Mouse (Mus musculus) layer of hippocampus, postnatal 25 days (tissue): ENCODE data around the gene Olfr586. TPM values are rescaled to one million over a fixed set of nuclear protein-coding genes. Genes with fewer than 3 reads are reported as not detected.

Experiments
- DNase-seq, 2 experiments: peaks; one replicate each; pipeline ENCODE4 v3.0.0; 2022; ENCODE audit warnings: mixed read lengths in 2 of 2, low spot score in 1 of 2; ENCODE audit errors: extremely low spot score in 1 of 2
- total RNA-seq, 2 experiments: library from RNA; stranded (reverse); gene quantifications; 2 replicates each; pipeline ENCODE4 v1.2.3; 2021

Olfr586 gene
- not detected for total RNA-seq

DNA sequence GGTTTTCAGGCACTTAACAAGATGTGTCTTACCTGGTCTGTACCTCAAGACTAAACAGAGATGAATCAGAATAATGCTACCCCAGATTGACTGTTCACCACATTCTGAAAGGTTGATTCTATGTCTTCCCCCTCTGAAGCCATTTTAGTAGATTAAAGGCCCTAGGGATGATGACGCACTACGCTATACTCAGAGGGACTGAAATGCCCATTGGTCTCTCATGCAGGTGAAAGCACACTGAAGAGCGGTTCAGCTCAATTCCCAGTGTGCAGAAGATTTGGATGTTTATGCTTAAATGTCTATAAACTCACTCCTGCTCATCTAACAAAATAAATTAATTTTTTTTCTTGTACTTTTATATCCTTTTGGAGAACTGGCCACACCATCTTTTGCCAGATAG, at the start of gene Olfr586:
Olfr586 (minus strand) TSS at position 101 of the 400 bp plus-strand sequence.
- DNase-seq = no peak

DNA sequence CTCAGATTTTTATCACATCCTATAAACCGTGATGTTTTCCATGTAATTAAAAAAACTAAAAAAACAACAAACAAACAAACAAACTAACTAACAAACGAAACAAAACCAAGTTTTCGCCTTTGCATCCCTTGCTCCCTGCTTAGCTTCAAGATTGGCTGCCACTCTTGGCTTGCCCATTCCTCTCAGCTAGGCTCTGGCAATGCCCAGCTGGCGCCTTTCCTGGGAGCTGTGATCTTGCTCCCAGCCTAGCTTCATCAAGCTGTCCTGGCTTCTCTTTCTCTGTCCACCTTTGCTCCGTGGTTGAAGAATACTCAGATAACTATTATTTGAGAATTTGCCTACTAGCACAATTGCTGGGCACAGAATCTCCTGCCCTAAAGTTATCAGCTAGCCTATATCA, 44.3 kb upstream of the Olfr586 start:
- no peak for DNase-seq

DNA sequence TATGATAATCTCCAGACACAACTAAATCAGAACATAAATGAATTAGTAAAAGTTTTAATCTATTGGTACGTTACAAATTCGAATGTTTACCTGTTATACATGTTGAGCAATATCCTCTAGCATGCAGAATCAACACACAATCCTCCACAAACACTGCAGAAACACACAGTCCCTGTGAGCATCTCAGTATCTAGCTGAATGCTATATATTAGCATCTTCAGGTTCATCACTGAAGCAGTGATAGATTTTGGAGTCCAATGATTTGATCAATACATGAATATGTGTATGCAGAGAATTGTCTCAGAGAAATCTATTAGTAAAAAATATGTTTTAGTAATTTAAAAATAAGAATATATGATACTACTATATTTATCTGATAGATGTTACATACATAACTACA, 30.8 kb upstream of the Olfr586 start, which contains the start of gene Olfr589:
Olfr589 (minus strand) TSS at position 101 of the 400 bp plus-strand sequence.
- DNase-seq = no peak

DNA sequence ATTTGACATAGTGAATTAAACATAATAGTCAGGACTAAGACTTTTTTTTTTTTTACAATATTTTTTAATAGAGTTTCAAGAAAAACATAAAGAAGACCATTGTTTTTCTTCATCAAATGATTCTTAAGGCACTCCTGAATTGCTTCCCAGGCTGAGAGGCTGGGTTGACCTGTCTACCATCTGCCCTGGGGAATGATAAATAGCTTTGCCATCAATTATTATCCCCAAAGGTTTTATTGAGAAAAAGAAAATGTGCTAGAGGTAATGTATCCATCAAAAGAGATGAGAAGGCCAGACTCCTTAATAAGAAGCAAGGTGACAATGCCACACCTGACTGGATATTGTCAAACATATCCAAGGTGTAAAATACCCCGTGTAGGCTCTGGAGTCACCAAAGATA, 15.1 kb upstream of the Olfr586 start, which contains the start of gene Olfr588-ps1:
Olfr588-ps1 (plus strand) TSS at position 301 of the 400 bp plus-strand sequence.
- no peak for DNase-seq

DNA sequence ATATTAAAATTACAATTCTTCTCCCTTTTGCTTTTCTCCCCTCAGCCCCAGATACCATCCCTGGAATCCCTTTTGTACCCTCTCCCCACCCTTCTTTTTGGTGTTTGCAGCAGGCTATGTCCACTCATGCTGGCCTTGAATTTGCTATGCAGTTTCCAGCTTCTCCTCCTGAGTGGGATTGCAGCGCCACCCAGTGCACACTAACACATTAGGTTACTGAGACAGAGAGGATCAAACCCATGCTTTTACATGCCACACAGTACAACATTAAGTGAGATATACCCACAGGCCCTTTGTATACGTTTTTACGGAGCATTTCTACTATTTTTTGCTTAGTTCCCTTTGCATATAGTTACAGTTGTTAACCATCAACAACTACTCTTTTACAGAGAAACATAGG, 6.0 kb downstream of the Olfr586 start:
- DNase-seq = no peak

DNA sequence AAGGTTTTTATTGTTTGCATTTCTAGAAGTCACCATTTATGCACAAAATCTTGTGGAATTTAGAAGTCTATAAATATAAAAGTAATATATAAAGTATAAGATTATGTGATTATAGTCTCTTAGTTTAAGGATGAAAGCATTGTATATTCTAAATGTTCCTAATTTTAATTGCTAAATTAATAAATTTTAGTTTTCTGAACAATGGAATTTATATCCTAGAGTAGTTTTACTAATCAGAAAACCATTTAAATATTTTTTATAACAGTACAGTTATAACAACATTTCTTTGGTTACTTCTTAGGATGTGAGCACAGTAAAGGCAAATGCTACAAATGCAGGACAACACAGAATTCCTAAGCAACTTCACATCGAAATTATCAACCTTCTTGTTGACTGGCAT, 28.0 kb downstream of the Olfr586 start, which contains the start of gene Olfr585:
Olfr585 (plus strand) TSS at position 301 of the 400 bp plus-strand sequence.
- no peak for DNase-seq

DNA sequence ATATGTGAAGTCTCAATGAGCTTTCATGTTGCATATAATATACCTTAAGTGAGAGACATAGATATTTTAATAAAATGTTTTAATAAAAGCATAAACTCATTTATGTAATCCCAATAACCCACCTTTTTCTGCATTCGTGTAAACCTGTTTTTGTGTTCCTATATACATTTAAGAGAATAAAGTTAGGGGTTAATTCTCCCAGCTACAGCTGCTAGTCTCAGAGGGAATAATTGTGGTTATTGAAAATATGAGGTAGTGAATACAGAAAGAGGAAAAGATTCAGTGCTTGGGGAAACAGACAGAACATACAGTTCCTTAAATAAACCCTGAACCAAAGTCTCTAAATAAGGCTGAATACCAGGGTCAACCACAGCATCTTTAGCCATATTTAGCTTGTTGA, 43.9 kb downstream of the Olfr586 start, which contains the start of gene Olfr584:
Olfr584 (plus strand) TSS at position 301 of the 400 bp plus-strand sequence.
- no peak for DNase-seq

Other genes with a start within 250 kb of the Olfr586 start
- gene Olfr568, start 248.5 kb downstream of the Olfr586 start, total RNA-seq = not detected
- not detected for gene Olfr569, start 234.8 kb downstream of the Olfr586 start, total RNA-seq
- gene Olfr570, start 231.1 kb downstream of the Olfr586 start, total RNA-seq = not detected
- gene Olfr571, start 208.1 kb downstream of the Olfr586 start, total RNA-seq = under 1 TPM in 1 of 2 experiments, not detected in 1; 0.05 TPM
- gene Olfr572, start 201.2 kb downstream of the Olfr586 start, total RNA-seq = not detected
- gene Olfr573-ps1, start 183.1 kb downstream of the Olfr586 start, total RNA-seq = not detected
- gene Olfr574, start 177.2 kb downstream of the Olfr586 start, total RNA-seq = not detected
- not detected for gene Olfr575, start 166.9 kb downstream of the Olfr586 start, total RNA-seq
- gene Olfr576, start 163.0 kb downstream of the Olfr586 start, total RNA-seq = not detected
- gene Olfr577, start 149.7 kb downstream of the Olfr586 start, total RNA-seq = not detected
- gene Olfr578, start 136.3 kb downstream of the Olfr586 start, total RNA-seq = not detected
- not detected for gene Olfr582, start 87.6 kb downstream of the Olfr586 start, total RNA-seq
- gene Olfr583, start 74.3 kb downstream of the Olfr586 start, total RNA-seq = not detected
- not detected for gene Olfr584, start 43.8 kb downstream of the Olfr586 start, total RNA-seq
- not detected for gene Olfr585, start 27.9 kb downstream of the Olfr586 start, total RNA-seq
- gene Olfr588-ps1, start 15.2 kb upstream of the Olfr586 start, total RNA-seq = not detected
- gene Olfr589, start 30.7 kb upstream of the Olfr586 start, total RNA-seq = not detected
- not detected for gene Olfr591, start 52.7 kb upstream of the Olfr586 start, total RNA-seq
- gene Olfr592, start 59.2 kb upstream of the Olfr586 start, total RNA-seq = not detected
- gene Olfr593, start 86.2 kb upstream of the Olfr586 start, total RNA-seq = not detected
- not detected for gene Olfr594, start 91.4 kb upstream of the Olfr586 start, total RNA-seq
- not detected for gene Usp17ld, start 126.9 kb upstream of the Olfr586 start, total RNA-seq
- not detected for gene Olfr596, start 180.0 kb upstream of the Olfr586 start, total RNA-seq
- gene Olfr597, start 190.7 kb upstream of the Olfr586 start, total RNA-seq = not detected
- gene Olfr598, start 197.9 kb upstream of the Olfr586 start, total RNA-seq = not detected
- gene Olfr599, start 210.3 kb upstream of the Olfr586 start, total RNA-seq = not detected
- not detected for gene Olfr600, start 224.0 kb upstream of the Olfr586 start, total RNA-seq
- not detected for gene Olfr601, start 237.0 kb upstream of the Olfr586 start, total RNA-seq